Mouse (Mus musculus) CH12.LX (cell line): Measurements from ENCODE around the gene Zbtb22.

Experiments used
- ETS1 ChIP-seq: conservative IDR thresholded peaks from 2 replicates; pipeline ENCODE4 v1.6.1; 2012; ENCODE audit warnings: low read depth, mild to moderate bottlenecking, inconsistent platforms, low read length, improper control_type of control experiment, moderate library complexity
- MAZ ChIP-seq: IDR thresholded peaks from 2 replicates; pipeline ENCODE4 v1.6.1; 2012; ENCODE audit warnings: low read depth, mild to moderate bottlenecking, inconsistent platforms, low read length, improper control_type of control experiment, moderate library complexity

DNA sequence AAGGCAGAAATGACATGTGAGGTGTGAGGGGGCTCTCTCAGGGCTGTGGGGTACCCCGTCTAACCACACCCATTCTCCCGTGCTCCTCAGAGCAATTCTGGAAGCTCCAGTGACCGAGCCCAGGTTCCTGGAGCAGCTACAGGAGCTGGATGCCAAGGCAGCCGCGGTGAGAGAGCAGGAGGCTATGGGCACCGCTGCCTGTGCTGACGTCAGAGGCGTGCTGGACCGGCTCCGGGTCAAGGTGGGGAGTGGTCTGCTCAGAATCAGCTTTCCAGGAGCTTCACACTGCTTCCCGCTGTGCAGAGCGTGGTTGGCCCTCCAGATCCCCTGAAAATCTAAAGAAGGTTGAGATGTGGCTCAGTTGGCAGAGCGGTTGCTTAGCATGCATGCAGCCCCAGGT, 43.4 kb downstream of the Zbtb22 start:
- TF ChIP-seq ETS1: no peak
- TF ChIP-seq MAZ: no peak
